Mouse (Mus musculus) urinary bladder, adult 18-20 months (tissue): ENCODE measurements around the gene Olfr5.
"Not testable (repeated sequence)": the region's sequence is repeated elsewhere in the genome, so short reads cannot be mapped to it uniquely, and the experiment has no call there.

Experiments used
- DNase-seq, 2 experiments: peaks; one replicate each; pipeline ENCODE4 v3.0.0; 2022; ENCODE audit warnings: low spot score in 2 of 2, mixed read lengths in 2 of 2

The Olfr5 gene

GRCm38 (mm10) chr7:6486841-6487240 is at the start of gene Olfr5:
Gene Olfr5 (minus strand): TSS chr7:6486941.
- no peak for DNase-seq

GRCm38 (mm10) chr7:6526141-6526540 is 39.4 kb upstream of the Olfr5 start:
- peak in 1 of 2 experiments; percentile 3 for DNase-seq

GRCm38 (mm10) chr7:6525001-6525400 is 38.3 kb upstream of the Olfr5 start:
- DNase-seq = no peak

GRCm38 (mm10) chr7:6522850-6523249 is 36.1 kb upstream of the Olfr5 start, which contains the start of gene Olfr1349:
Gene Olfr1349 (minus strand): TSS chr7:6522950.
- no peak for DNase-seq

- DNase-seq = no peak
Observed at GRCm38 (mm10) chr7:6521666-6522065, 34.9 kb upstream of the Olfr5 start.

GRCm38 (mm10) chr7:6508648-6509047 is 21.9 kb upstream of the Olfr5 start, which contains the start of gene Olfr1348:
Gene Olfr1348 (minus strand): TSS chr7:6508748.
- DNase-seq = no peak

- no peak for DNase-seq
Observed at GRCm38 (mm10) chr7:6499655-6500054, 12.9 kb upstream of the Olfr5 start, which contains the start of gene Olfr1347. Gene Olfr1347 (minus strand): TSS chr7:6499755.

- DNase-seq = not testable (repeated sequence)
Observed at GRCm38 (mm10) chr7:6477633-6478032, 9.1 kb downstream of the Olfr5 start.

- DNase-seq = no peak
Observed at GRCm38 (mm10) chr7:6466951-6467350, 19.8 kb downstream of the Olfr5 start, which contains the start of gene Olfr1346. Gene Olfr1346 (plus strand): TSS chr7:6467101.

GRCm38 (mm10) chr7:6456399-6456798 is 30.3 kb downstream of the Olfr5 start:
- no peak for DNase-seq

GRCm38 (mm10) chr7:6455868-6456267 is 30.9 kb downstream of the Olfr5 start, which contains the start of gene Olfr1336:
Gene Olfr1336 (plus strand): TSS chr7:6456168.
- no peak for DNase-seq

GRCm38 (mm10) chr7:6447771-6448170 is 39.0 kb downstream of the Olfr5 start:
- no peak for DNase-seq

GRCm38 (mm10) chr7:6441173-6441572 is 45.6 kb downstream of the Olfr5 start:
- DNase-seq = no peak

GRCm38 (mm10) chr7:6438388-6438787 is 48.4 kb downstream of the Olfr5 start, which contains the start of gene Olfr1344:
Gene Olfr1344 (plus strand): TSS chr7:6438688.
- DNase-seq = no peak

GRCm38 (mm10) chr7:6430342-6430741 is 56.4 kb downstream of the Olfr5 start:
- no peak for DNase-seq

GRCm38 (mm10) chr7:6429381-6429780 is 57.4 kb downstream of the Olfr5 start:
- DNase-seq = no peak
